Mouse (Mus musculus): ENCODE results near the gene Tmprss9. TPM values are rescaled to one million over a fixed set of nuclear protein-coding genes. Genes with fewer than 3 reads are reported as not detected.
A peak's percentile ranks its signal among the peaks of the same experiment; 100 is the strongest.

Gene Tmprss9
- total RNA-seq, 2 experiments from 2014 or later, result not detected

- DNase-seq (ENCODE audit: low spot score in 2 of 2), result peak in 1 of 2 experiments; percentile 68
Observed at GRCm38 (mm10) chr10:80881301-80881700, 9.7 kb downstream of the Tmprss9 start.

- DNase-seq (ENCODE audit: low spot score in 2 of 2), result peak in 1 of 2 experiments; percentile 43
Observed at GRCm38 (mm10) chr10:80887181-80887580, 15.5 kb downstream of the Tmprss9 start.

GRCm38 (mm10) chr10:80895100-80895499, 23.5 kb downstream of the Tmprss9 start:
- DNase-seq (ENCODE audit: low spot score in 2 of 2), result no peak

GRCm38 (mm10) chr10:80895697-80896096, 24.0 kb downstream of the Tmprss9 start:
- DNase-seq (ENCODE audit: low spot score in 2 of 2), result no peak

GRCm38 (mm10) chr10:80896581-80897485, 25.2 kb downstream of the Tmprss9 start:
- DNase-seq (ENCODE audit: low spot score in 2 of 2), result no peak

GRCm38 (mm10) chr10:80897861-80898510, 26.3 kb downstream of the Tmprss9 start:
- no peak for DNase-seq (ENCODE audit: low spot score in 2 of 2)

- DNase-seq (ENCODE audit: low spot score in 2 of 2), result no peak
Observed at GRCm38 (mm10) chr10:80899074-80899473, 27.4 kb downstream of the Tmprss9 start.

- no peak for DNase-seq (ENCODE audit: low spot score in 2 of 2)
Observed at GRCm38 (mm10) chr10:80899591-80900317, 28.1 kb downstream of the Tmprss9 start.

- DNase-seq (ENCODE audit: low spot score in 2 of 2), result peak; percentile 78 to 93
Observed at GRCm38 (mm10) chr10:80900318-80901247, 28.9 kb downstream of the Tmprss9 start, which contains the start of gene Timm13. Gene Timm13 (minus strand): TSS chr10:80900969.

GRCm38 (mm10) chr10:80901409-80902272, 30.0 kb downstream of the Tmprss9 start:
- no peak for DNase-seq (ENCODE audit: low spot score in 2 of 2)

GRCm38 (mm10) chr10:80902273-80902940, 30.8 kb downstream of the Tmprss9 start:
- DNase-seq (ENCODE audit: low spot score in 2 of 2), result no peak

- DNase-seq (ENCODE audit: low spot score in 2 of 2), result no peak
Observed at GRCm38 (mm10) chr10:80903282-80903681, 31.6 kb downstream of the Tmprss9 start.

GRCm38 (mm10) chr10:80904004-80904693, 32.5 kb downstream of the Tmprss9 start:
- no peak for DNase-seq (ENCODE audit: low spot score in 2 of 2)

- DNase-seq (ENCODE audit: low spot score in 2 of 2), result no peak
Observed at GRCm38 (mm10) chr10:80904709-80905108, 33.1 kb downstream of the Tmprss9 start.

GRCm38 (mm10) chr10:80909375-80910162, 37.9 kb downstream of the Tmprss9 start:
- no peak for DNase-seq (ENCODE audit: low spot score in 2 of 2)

- no peak for DNase-seq (ENCODE audit: low spot score in 2 of 2)
Observed at GRCm38 (mm10) chr10:80911354-80911753, 39.7 kb downstream of the Tmprss9 start.

GRCm38 (mm10) chr10:80911891-80912290, 40.2 kb downstream of the Tmprss9 start:
- DNase-seq (ENCODE audit: low spot score in 2 of 2), result no peak

All from adrenal gland, postnatal 4 days (tissue).